Mouse (Mus musculus) embryonic fibroblast, embryonic 13.5 days (primary cell): Measurements from ENCODE around the gene Rnf152.

Experiments used
- CTCF ChIP-seq: IDR thresholded peaks from 2 replicates; pipeline ENCODE4 v1.5.1; 2011; ENCODE audit warnings: mild to moderate bottlenecking, control low read depth, low read length, moderate library complexity, borderline replicate concordance; ENCODE audit not compliant: insufficient read depth
- POLR2A ChIP-seq: IDR thresholded peaks from 2 replicates; pipeline ENCODE4 v1.6.1; 2011; ENCODE audit warnings: low read depth, mild to moderate bottlenecking, control low read depth, low read length, moderate library complexity

- TF ChIP-seq POLR2A (no peak), CTCF (no peak)
Measured at GRCm38 (mm10) chr1:105402853-105403252, 46.3 kb upstream of the Rnf152 start.
